Mouse (Mus musculus) cerebellum, adult 18-20 months (tissue): ENCODE measurements at regions not wholly inside any gene's neighbourhood (a gene's known extent, or its start where the extent isn't known, plus 50 kb on each side); places are given as distances from the start of the nearest gene placed in this dataset.
"Not testable (repeated sequence)": the region's sequence is repeated elsewhere in the genome, so short reads cannot be mapped to it uniquely, and the experiment has no call there.

Experiments
- DNase-seq, 2 experiments: peaks; one replicate each; pipeline ENCODE4 v3.0.0; 2021

DNA sequence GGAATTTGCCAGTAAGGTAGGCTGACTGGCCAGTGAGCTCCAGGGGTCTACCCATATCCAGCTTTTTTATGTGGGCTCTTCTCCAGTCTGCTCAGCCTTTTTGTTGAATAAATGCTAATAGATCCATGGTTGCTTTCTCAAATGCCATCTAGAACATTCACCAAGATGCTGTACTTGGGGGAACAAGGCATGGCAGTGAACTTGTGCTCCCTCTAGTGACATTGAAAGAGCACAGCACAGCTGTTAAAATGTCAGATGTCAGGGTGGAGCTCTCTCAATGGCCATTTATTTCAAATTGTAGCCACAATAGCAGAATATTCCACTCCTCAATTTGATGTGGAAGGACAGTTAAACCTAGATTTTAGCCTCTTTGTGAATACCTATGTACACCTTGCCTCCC lies 86.3 kb downstream of the Kcnk1 start:
- peak; percentile 48 to 62 for DNase-seq

- no peak for DNase-seq
Observed at GRCm38 (mm10) chr8:126082827-126083226, 87.9 kb downstream of the Kcnk1 start.

DNA sequence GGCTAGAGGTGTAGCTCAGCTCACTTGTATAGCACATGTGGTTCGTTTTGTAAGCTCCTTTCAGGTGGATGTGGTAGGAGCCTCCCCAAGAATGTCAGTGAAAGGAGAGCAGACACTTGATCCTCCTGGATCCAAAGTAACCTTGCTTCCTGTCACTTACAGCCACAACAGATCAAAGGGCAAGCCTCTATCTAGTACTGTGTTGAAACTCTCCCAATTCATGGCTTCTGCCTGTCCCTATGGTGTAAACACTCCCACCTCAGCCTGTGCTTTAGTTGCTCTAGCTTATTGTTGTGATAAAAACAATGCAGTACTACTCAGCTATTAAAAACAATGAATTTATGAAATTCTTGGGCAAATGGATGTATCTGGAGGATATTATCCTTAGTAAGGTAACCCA lies 95.8 kb downstream of the Kcnk1 start:
- DNase-seq: no peak

GRCm38 (mm10) chr8:126094005-126094404 lies 99.0 kb downstream of the Kcnk1 start:
- no peak for DNase-seq

DNA sequence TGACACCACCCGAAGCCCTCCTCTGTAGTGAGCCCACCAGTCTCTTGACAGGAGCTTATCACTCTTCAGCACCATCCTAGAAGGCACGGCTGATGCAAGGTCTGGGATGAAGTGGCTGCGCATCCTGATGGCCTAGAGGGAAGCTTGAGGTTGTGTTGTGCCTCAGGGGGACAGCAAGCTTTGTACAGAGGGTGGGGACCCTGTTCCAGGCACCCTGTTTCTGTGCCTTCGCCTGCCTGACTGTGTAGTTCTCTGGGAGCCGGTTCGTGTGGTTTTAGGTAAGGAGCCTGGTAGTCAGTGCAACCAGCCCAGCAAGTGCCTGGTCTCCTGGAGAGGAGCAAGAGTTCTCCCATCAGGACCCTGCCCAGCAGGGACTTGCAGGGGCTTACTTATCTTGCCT lies 101.1 kb downstream of the Kcnk1 start:
- DNase-seq: no peak

DNA sequence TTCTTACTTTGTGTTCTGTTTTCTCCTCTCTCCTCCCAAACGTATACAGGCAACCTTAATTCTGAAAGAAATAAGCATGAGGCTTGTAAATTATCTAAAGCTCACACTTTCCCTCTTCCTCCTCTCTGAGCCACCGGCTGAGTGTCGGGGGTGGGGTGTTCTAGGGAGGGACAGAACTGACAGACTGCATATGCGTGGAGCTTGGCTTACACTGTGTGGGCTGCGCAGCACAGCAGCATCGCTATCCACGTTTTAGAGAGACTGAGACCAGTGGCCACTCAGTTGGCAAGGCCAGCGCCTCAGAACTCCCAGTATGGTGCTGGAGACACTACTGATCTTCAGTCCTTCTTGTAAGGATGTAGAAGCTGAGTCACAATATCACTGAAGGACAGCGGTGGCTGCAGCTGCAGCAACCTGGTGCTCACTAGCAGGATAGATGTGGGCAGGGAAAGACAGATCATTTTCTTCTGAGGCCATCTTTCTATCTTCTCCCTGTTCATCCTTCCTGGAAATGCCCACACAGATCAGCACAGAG lies 101.7 kb downstream of the Kcnk1 start:
- no peak for DNase-seq

GRCm38 (mm10) chr8:126098886-126099285 lies 103.9 kb downstream of the Kcnk1 start:
- no peak for DNase-seq

DNA sequence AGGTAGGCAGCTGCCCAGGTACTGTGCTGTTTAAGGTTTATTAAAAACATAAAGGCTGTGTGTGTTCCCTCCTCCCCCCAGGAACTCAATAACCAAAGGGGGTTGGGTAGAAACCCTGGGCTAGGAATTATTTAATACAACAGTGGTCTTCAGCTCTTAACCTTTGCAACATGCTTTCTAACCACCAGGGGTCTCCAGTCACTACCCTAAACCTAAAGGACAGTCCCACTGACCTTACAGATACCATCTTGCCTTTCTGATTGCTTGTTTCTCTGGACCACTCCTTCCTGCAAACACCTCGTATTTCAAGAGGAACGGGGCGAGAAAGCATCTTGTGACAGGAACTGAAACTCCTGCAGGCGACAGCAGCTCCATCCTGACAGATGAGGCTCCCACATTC lies 104.9 kb downstream of the Kcnk1 start:
- peak in 1 of 2 experiments; percentile 14 for DNase-seq

- no peak for DNase-seq
Observed at GRCm38 (mm10) chr8:126105043-126105442, 110.1 kb downstream of the Kcnk1 start.

- no peak for DNase-seq
Observed at GRCm38 (mm10) chr8:126126041-126126440, 131.1 kb downstream of the Kcnk1 start.

DNA sequence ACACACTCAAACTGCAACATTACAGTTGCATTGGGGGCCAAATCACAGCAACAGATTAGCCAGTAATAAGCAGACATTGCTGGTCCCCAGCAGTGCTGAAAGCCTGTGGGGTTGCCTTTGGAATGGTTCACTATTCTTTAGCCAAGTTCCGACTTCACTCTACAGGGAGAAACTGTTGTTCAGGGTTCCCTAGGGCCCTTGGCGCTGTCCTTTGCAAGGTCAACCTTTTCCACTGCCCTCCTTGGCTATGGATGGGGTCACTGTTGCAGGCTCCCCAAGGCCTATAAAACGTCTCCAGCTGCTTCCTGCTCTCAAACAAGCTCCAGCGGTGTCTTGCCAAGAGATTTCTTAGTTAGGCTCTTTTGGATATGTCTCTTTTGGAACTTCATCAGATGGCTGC lies 137.1 kb downstream of the Kcnk1 start:
- no peak for DNase-seq

- DNase-seq: not testable (repeated sequence)
Observed at GRCm38 (mm10) chr8:126132918-126133317, 137.9 kb downstream of the Kcnk1 start.

- no peak for DNase-seq
Observed at GRCm38 (mm10) chr8:126135100-126135499, 140.1 kb downstream of the Kcnk1 start.

- DNase-seq: no peak
Observed at GRCm38 (mm10) chr8:126135573-126135972, 140.6 kb downstream of the Kcnk1 start.

DNA sequence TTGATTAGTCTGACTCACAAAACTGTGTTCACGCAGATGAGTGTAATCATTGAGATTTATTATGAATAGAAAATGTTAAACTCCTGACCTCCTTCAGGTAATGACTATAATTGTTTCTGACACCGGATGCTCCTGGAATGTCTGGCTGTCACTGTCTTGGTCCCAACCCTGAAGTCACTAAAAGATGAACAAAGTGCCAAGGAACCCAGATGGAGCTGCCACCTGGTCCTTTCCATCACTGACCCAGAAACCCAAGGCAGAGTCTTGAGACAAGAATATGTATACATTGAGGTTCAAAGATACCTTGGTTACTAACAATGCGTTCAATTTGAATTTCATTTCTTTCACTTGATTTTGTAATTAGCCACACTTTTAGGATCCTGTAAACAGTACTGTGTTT lies 142.0 kb downstream of the Kcnk1 start:
- peak; percentile 78 to 85 for DNase-seq

DNA sequence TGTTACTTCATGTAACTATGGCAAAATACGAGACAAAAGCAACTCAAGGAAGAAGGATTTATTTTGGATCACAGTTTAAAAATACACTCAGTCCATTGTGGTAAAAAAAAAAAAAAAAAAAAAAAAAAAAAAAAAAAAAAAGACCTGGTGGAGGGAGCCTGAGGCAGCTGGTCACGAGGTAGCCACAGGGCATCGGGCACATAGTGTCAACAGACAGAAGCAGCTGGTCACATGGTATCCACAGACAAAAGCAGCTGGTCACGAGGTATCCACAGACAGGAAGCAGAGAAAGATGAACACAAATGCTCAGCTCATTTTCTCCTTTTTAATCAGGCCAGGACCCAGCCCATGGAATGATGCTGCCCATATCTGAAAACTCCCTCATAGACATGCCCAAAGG lies 142.5 kb downstream of the Kcnk1 start:
- DNase-seq: peak in 1 of 2 experiments; percentile 34

DNA sequence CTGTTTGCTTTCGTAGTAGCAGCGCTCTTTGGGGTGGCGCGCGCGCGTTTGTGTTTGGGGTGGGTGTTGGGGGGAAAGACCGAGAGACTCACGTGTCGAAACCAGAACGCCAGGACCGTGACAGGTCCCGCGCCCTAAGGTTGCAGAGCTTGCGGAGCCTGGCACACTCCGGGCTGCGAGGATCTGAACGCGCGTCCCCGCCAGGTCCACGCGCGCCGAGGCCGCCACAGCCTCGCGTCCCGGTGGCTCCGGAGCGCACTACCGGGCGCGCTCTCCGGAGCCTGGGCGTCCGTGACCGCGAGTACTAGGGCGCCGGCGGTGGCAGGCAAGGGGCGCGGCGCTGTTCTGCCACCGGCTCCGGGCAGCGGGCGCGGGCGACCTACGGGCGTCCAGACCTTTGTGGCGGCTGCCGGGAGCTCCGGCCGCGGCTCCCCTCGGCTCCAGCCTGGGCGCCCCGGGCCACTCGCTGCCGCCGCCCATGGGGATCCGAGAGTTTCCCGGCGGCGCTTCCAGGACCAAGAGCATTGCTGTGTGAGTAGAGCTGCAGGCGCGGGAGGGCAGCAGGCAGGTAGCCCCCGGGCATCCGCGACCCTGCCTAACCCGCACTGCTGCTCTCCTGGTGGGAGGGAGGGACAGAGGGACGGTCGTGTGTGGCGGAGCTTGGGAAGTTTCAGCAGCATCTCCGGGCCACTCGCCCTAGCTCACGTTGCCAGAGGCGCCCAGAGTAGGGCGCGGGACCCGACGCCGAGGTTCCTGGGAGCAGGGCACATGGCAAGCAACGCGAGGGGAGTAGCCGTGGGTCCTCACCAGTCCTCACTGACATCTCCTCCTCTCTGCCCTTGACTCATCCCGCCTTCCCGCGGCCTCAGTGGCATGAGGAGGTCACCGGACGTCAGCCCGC lies 143.9 kb downstream of the Kcnk1 start:
- DNase-seq: peak; percentile 73 to 84

DNA sequence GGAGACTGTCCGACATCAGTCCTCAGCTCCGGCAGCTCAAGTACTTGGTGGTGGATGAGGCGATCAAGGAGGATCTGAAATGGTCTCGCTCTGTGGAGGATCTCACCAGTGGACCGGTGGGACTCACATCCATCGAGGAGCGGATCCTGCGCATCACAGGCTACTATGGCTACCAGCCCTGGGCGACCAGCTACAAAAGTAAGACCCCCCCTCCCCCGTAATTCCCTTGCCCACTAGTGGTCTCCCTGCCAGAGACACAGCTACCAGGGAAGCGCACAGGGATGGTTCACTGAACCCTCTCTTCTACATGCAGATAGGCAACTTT lies 144.5 kb downstream of the Kcnk1 start:
- DNase-seq: no peak

GRCm38 (mm10) chr8:126140998-126141397 lies 146.0 kb downstream of the Kcnk1 start:
- DNase-seq: peak; percentile 37 to 40

GRCm38 (mm10) chr8:126151527-126151926 lies 146.8 kb upstream of the Slc35f3 start:
- DNase-seq: no peak

DNA sequence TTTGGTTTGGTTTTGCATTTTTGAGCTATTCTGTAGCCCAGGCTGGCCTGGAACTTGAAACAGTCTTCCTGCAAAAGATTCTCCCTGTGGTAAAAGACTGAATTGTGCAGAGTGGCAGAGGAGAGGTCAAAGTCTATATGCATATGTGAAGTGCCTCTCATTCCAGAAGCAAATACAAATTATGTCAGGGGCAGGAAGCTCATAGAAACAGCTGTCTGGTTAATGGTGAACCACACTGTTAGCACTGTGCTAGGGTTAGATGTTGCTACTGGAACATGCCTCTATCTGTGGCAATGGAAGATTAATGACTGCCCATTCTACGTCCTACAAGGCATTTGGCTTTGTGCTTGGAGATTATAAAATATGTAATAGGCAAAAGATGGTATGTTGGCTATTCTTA lies 144.4 kb upstream of the Slc35f3 start:
- no peak for DNase-seq

GRCm38 (mm10) chr8:126157452-126158185 lies 140.7 kb upstream of the Slc35f3 start:
- peak; percentile 74 to 78 for DNase-seq

DNA sequence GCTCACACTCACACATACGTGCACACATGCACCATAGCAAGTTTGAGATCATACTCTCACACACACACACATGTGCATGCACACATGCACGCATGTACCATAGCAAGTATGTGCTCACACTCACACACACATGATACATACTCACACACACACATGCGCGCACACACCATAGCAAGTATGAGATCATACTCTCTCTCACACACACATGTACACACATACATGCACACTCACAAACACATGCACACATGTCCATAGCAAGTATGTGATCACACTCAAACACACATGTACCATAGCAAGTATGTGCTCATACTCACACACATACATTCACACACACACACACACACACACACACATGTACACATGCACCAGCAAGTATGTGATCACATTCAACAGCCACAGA lies 138.9 kb upstream of the Slc35f3 start:
- no peak for DNase-seq
